Mouse (Mus musculus) lung, postnatal 0 days (tissue): Measurements from ENCODE around the gene Gcn1l1. TPM values are rescaled to one million over a fixed set of nuclear protein-coding genes. Genes with fewer than 3 reads are reported as not detected.

ENCODE experiments used
- ATAC-seq: fragments of 200-750 bp; cut with Nextera tagmentation; 2 replicates; pipeline ENCODE4 v1.8.0; 2017; ENCODE audit warnings: moderate library complexity
- DNase-seq: peaks from one replicate; pipeline ENCODE4 v3.0.0-alpha.2; 2016; ENCODE audit warnings: low spot score
- H3K27ac ChIP-seq: fragments of 300-500 bp; sonication (generic); 2 replicates; pipeline ENCODE4 v1.5.1; 2014; ENCODE audit warnings: antibody characterized with exemption, mild to moderate bottlenecking, low read length, mixed read lengths
- H3K27me3 ChIP-seq: fragments of 300-500 bp; sonication (generic); replicated peaks from 2 replicates; pipeline ENCODE4 v1.6.1; 2014; ENCODE audit warnings: low read length, mixed read lengths; ENCODE audit not compliant: insufficient read depth
- H3K36me3 ChIP-seq: fragments of 300-500 bp; sonication (generic); 2 replicates; pipeline ENCODE4 v1.6.1; 2014; ENCODE audit warnings: low read length, mixed read lengths; ENCODE audit not compliant: insufficient read depth
- H3K4me1 ChIP-seq: fragments of 300-500 bp; sonication (generic); 2 replicates; pipeline ENCODE4 v1.6.1; 2014; ENCODE audit warnings: antibody characterized with exemption, low read depth, low read length, mixed read lengths; ENCODE audit not compliant: insufficient read depth
- H3K4me2 ChIP-seq: fragments of 300-500 bp; sonication (generic); replicated peaks from 2 replicates; pipeline ENCODE4 v1.6.1; 2014; ENCODE audit warnings: low read depth, mild to moderate bottlenecking, low read length, moderate library complexity, mixed read lengths
- H3K4me3 ChIP-seq: fragments of 300-500 bp; sonication (generic); 2 replicates; pipeline ENCODE4 v1.5.1; 2014; ENCODE audit warnings: low read depth, low read length
- H3K9ac ChIP-seq: fragments of 300-500 bp; sonication (generic); replicated peaks from 2 replicates; pipeline ENCODE4 v1.6.1; 2014; ENCODE audit warnings: low read depth, mild to moderate bottlenecking
- H3K9me3 ChIP-seq: fragments of 300-500 bp; sonication (generic); 2 replicates; pipeline ENCODE4 v1.6.1; 2016; ENCODE audit warnings: low read length, mixed read lengths
- CTCF ChIP-seq: IDR thresholded peaks from 2 replicates; pipeline ENCODE4 v1.5.1; 2016; ENCODE audit warnings: antibody characterized with exemption, mild to moderate bottlenecking
- EP300 ChIP-seq: IDR thresholded peaks from 2 replicates; pipeline ENCODE4 v1.6.1; 2016; ENCODE audit warnings: antibody characterized with exemption, mild to moderate bottlenecking, control low read depth
- WGBS: fragments of 180-500 bp; shearing (Covaris S2); extraction: QIAGEN DNeasy Blood & Tissue Kit; methylation state at CpG from one replicate; pipeline ENCODE4 v1.1.7; 2014; 5-methylcytosine and 5-hydroxymethylcytosine counted together
- polyA plus RNA-seq: library from polyadenylated mRNA; unstranded; fragments of >200 nt; fragmentation: Nextera tagmentation; extraction: Ambion mirVana; gene quantifications from 2 replicates; pipeline ENCODE4 v1.2.1, GENCODE M21; 2015

Gcn1l1 gene
- polyA plus RNA-seq, 1 experiment from 2014 or later, result 13.1 TPM

DNA sequence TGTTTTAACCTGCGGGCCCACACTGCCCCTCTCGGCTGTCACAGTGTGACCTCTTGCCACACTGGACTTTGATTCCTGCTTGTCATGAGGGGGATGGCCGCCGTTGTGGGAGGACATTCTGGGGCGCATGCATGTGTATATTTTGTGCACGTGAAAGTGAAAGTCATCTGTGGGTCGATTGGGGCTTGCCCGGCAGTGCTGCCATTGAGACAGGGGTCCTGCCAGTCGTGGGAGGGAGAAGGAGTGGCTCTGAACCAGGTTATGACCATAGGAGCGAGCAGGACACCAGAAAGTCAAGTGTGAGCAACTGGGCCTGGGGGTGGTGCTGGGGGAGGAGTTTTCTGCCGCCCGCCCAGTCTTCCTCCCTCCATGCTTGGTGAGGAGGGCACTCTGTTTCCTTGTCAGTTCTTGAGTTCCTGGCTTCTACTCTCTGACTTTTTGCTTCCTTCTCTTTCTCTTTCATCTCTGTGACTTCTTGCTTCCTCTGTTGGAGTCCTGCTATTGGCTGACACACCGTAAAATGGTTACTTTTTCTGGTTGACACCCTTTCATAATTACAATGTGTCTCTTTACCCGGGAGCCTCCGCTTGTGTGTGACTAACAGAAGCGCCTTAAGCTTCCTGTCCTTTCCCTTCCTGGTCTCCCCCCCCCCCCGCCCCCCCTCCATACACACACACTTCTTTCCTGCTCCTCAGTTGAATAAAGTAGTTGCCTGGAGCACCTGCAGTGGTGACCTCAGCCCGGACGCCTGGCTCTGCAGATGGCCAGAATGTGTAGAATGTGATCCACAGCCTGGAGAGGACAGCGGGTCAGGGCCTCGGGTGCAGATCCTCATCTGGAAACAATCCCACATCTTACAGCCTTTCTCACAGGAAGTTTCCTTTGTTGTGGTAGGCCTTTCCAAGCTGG lies 43.2 kb upstream of the Gcn1l1 start:
- no peaks in the 10 kb centered on the region for H3K27me3 ChIP-seq
- no peak for TF ChIP-seq CTCF
- TF ChIP-seq EP300, result 0 out of 2 replicates have a peak, but pooled peaks have one; percentile 9
- peaks cover 38% of the 10 kb centered on the region for H3K4me1 ChIP-seq
- 0 out of 2 replicates have a peak overlapping the region, but pooled peaks have one; percentile 6 for H3K9ac ChIP-seq
- ATAC-seq, result peak; percentile 60
- H3K27ac ChIP-seq, result peak overlapping the region; percentile 83
- 22% methylated on average over 20 of the region's 21 CpGs for WGBS
- peak overlapping the region; percentile 29 for H3K4me2 ChIP-seq
- H3K9me3 ChIP-seq, result no peaks in the 10 kb centered on the region
- H3K4me3 ChIP-seq, result no peak overlapping the region
- DNase-seq, result peak; percentile 79
- H3K36me3 ChIP-seq, result no peaks in the 10 kb centered on the region; the same call in 1 of the 2 replicates

DNA sequence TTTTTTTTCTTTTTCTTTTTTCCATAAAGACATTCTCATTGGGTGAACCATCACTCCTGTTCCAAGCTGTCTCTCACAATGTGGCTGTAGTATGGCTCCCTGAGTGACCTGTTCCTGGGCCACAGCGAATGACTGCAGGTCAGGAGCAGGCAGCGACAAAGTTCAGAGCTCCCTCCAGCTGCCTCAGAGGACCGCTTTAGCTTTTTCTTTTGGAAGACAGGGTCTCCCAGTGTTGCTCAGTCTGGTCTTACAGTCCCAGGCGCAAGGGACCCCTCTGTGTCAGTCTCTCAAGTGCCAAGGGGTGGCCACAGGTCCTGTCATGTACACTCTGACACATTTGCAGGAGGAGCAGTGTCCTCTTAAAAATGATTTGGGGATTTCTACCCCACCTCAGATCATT lies 42.5 kb upstream of the Gcn1l1 start:
- H3K4me3 ChIP-seq, result no peak overlapping the region
- H3K27me3 ChIP-seq, result no peaks in the 10 kb centered on the region
- WGBS, result 78% methylated on average over 4 of the region's 4 CpGs
- no peak for ATAC-seq
- peaks cover 38% of the 10 kb centered on the region for H3K4me1 ChIP-seq
- no peak overlapping the region for H3K4me2 ChIP-seq
- H3K27ac ChIP-seq, result peak overlapping the region; percentile 83
- no peak overlapping the region for H3K9ac ChIP-seq
- no peaks in the 10 kb centered on the region for H3K9me3 ChIP-seq
- no peak for DNase-seq
- no peak for TF ChIP-seq EP300
- TF ChIP-seq CTCF, result no peak
- no peaks in the 10 kb centered on the region; the same call in 1 of the 2 replicates for H3K36me3 ChIP-seq

DNA sequence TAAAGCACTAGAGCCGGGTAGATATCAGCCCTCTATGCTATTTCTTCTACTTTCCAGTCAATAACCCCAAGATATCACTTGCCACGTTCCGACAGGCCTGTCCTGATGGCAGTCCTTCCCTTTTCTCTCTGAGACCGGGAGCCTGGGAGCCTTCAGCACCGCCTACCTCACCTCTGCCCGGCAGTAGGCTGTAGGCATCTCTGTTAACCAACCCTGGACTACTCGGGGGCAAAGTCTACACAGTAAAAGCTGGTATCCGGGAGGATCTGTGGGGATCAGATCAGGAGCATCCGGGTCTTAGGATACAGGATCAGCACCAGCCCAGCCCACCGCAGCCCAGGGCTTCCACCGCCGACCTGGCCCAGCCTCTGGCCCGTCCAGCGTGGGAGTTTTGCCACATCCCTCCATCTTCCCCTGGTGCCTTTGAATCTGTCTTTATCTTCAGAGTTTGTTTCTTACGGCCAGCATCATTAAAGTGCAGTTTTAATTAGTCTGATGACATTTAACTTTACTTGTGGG lies 42.0 kb upstream of the Gcn1l1 start:
- H3K27ac ChIP-seq, result peak overlapping the region; percentile 83
- no peak for ATAC-seq
- H3K4me3 ChIP-seq, result no peak overlapping the region
- peaks cover 38% of the 10 kb centered on the region for H3K4me1 ChIP-seq
- TF ChIP-seq EP300 (no peak), CTCF (no peak)
- H3K27me3 ChIP-seq, result no peaks in the 10 kb centered on the region
- no peak for DNase-seq
- no peak overlapping the region for H3K9ac ChIP-seq
- H3K4me2 ChIP-seq, result no peak overlapping the region
- 71% methylated on average over 15 of the region's 15 CpGs for WGBS
- H3K36me3 ChIP-seq, result no peaks in the 10 kb centered on the region; the same call in 1 of the 2 replicates
- H3K9me3 ChIP-seq, result no peaks in the 10 kb centered on the region

DNA sequence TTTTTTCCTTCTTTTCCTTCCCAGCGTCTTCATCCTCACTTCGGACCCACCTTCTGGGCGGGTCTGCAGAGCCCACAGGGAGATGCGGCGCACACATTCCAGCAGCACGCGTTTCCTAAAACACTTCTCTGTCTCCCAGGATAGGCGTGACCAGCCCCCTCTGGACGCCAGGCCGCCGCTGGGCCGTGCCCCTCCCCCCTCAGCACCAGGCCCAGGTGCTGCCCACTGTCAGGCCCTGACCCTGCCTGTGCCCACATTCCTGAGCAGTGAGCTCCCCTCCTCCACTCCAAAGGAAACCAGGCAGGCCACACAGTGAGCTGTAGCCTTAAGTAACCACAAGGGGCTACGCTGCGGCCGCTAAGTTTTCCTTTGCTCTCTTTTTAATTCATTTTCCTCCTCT lies 41.1 kb upstream of the Gcn1l1 start:
- Histone ChIP-seq H3K4me1 (peaks cover 41% of the 10 kb centered on the region), H3K9me3 (no peaks in the 10 kb centered on the region), H3K9ac (no peak overlapping the region), H3K27ac (peak overlapping the region; percentile 59), H3K36me3 (no peaks in the 10 kb centered on the region; the same call in 1 of the 2 replicates), H3K4me2 (peak overlapping the region; percentile 11; the same call in 1 of the 2 replicates), H3K4me3 (no peak overlapping the region), H3K27me3 (no peaks in the 10 kb centered on the region)
- DNase-seq, result peak; percentile 82
- peak; percentile 77 for ATAC-seq
- WGBS, result 16% methylated on average over 15 of the region's 15 CpGs
- TF ChIP-seq CTCF (peak; percentile 64), EP300 (no peak)

DNA sequence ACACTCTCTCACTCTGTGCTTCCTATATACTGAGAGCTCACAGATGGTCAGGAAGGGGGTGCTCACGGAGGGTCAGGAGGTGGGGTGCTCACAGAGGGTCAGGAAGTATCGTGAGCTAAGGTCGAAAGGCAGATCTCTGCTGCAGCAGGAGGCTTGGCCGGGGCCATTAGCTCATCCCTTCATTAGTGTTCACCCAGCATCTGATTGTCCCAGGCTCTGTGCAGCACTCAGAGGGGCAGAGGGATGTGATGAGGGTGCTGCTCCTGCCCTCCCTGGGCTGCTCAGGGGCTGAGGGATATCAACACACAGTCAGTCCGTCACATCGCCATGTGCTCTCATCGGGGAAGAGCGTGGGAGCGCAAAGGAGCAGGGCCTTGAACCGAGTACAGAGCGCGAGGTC lies 40.6 kb upstream of the Gcn1l1 start:
- DNase-seq (peak; percentile 25), ATAC-seq (no peak)
- WGBS, result 32% methylated on average over 12 of the region's 12 CpGs

DNA sequence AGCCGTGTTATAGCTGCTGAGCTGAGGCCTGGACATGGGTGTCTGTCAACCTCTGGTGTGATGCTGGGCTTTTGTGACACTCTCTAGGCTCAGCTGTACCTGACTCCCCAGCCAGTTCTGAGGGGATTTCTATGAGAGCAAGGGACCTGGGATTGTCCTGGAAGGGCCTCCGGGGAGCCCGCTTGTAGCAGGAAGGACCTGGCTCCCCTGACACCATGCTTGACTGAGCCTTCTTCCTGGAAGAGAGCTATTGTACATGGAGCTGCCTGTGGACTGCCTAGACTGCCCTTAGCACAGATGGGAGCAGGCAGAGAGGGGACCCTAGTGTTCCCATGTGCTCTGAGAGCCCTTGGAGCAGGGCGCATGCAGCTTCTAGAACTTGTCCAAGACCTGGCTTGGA lies 39.6 kb upstream of the Gcn1l1 start:
- Histone ChIP-seq H3K4me2 (no peak overlapping the region), H3K27ac (0 out of 2 replicates have a peak overlapping the region, but pooled peaks have one; percentile 1), H3K9ac (no peak overlapping the region), H3K9me3 (no peaks in the 10 kb centered on the region), H3K36me3 (no peaks in the 10 kb centered on the region; the same call in 1 of the 2 replicates), H3K27me3 (no peaks in the 10 kb centered on the region), H3K4me1 (peaks cover 50% of the 10 kb centered on the region), H3K4me3 (no peak overlapping the region)
- no peak for ATAC-seq
- DNase-seq, result no peak
- WGBS, result 75% methylated on average over 4 of the region's 4 CpGs
- TF ChIP-seq EP300 (no peak), CTCF (no peak)

More for the DNA sequence above, 40.6 kb upstream of the Gcn1l1 start:
- Histone ChIP-seq H3K4me3 (no peak overlapping the region), H3K9ac (no peak overlapping the region; the same call in 1 of the 2 replicates), H3K27me3 (no peaks in the 10 kb centered on the region), H3K4me1 (peaks cover 46% of the 10 kb centered on the region), H3K36me3 (no peaks in the 10 kb centered on the region; the same call in 1 of the 2 replicates), H3K27ac (peak overlapping the region; percentile 59; the same call in 1 of the 2 replicates), H3K4me2 (peak overlapping the region; percentile 11; the same call in 1 of the 2 replicates), H3K9me3 (no peaks in the 10 kb centered on the region)
- no peak for TF ChIP-seq CTCF
- TF ChIP-seq EP300, result no peak
